Comparison of ENCODE assay signal across 9 mouse cellular contexts in genomic region chr5:115191880-115192827, GRCm38 (mm10). TPM values are rescaled to one million over a fixed set of nuclear protein-coding genes. Genes with fewer than 3 reads are reported as not detected.
DNase-seq lines count a peak whose midpoint lies in the region; ATAC-seq lines count a peak whose summit lies in the region.
"Had no signal": no experiment of that assay in that cellular context is flagged by ENCODE, and none has a peak within 500 bp of the region (broad histone marks: within the 10 kb centered on the region; RNA-seq: fewer than 3 reads in every experiment).

No protein-coding gene starts in this region.

- H3K4me1 ChIP-seq in kidney, embryonic 15.5 days: peaks cover 39% of the 10 kb centered on the region
- H3K4me1 ChIP-seq in forebrain, embryonic 12.5 days: peaks cover 36% of the 10 kb centered on the region
- H3K4me1 ChIP-seq in midbrain, embryonic 14.5 days (ENCODE audit: control insufficient read depth, insufficient read depth, low read length): peaks cover 17% of the 10 kb centered on the region
- H3K4me1 ChIP-seq in liver, embryonic 12.5 days: peaks cover 24% of the 10 kb centered on the region
- peaks cover 15% of the 10 kb centered on the region for H3K4me1 ChIP-seq in liver, embryonic 11.5 days (replicated peaks; ENCODE audit: control insufficient read depth, insufficient read depth, low read length)

- 11% methylated on average over 29 of the region's 29 CpGs for WGBS in kidney, embryonic 15.5 days
- WGBS in forebrain, embryonic 12.5 days: 8% methylated on average over 29 of the region's 29 CpGs
- 8% methylated on average over 29 of the region's 29 CpGs for WGBS in midbrain, embryonic 14.5 days
- 13% methylated on average over 29 of the region's 29 CpGs for WGBS in liver, embryonic 12.5 days (ENCODE audit: insufficient replicate concordance)
- 12% methylated on average over 29 of the region's 29 CpGs for WGBS in liver, embryonic 11.5 days

- DNase-seq in kidney, adult 11 months: no peak
- peak; percentile 76 to 77 for DNase-seq in cerebellum, postnatal 10 days
- peak; percentile 67 for DNase-seq in midbrain, embryonic 14.5 days
- no peak for DNase-seq in thymus, adult 18-20 months
- no peak for DNase-seq in liver, embryonic 11.5 days (ENCODE audit: low spot score)

- no peaks in the 10 kb centered on the region for H3K9me3 ChIP-seq in kidney, embryonic 15.5 days (replicated peaks)
- no peaks in the 10 kb centered on the region for H3K9me3 ChIP-seq in forebrain, embryonic 12.5 days
- H3K9me3 ChIP-seq in midbrain, embryonic 14.5 days (ENCODE audit: control insufficient read depth, low read length): no peaks in the 10 kb centered on the region
- H3K9me3 ChIP-seq in liver, embryonic 12.5 days (replicated peaks): no peaks in the 10 kb centered on the region
- no peaks in the 10 kb centered on the region for H3K9me3 ChIP-seq in liver, embryonic 11.5 days (ENCODE audit: control insufficient read depth, low read length)

- H3K4me2 ChIP-seq in kidney, embryonic 15.5 days: peak overlapping the region; percentile 100
- peak overlapping the region; percentile 100 for H3K4me2 ChIP-seq in forebrain, embryonic 12.5 days
- peak overlapping the region; percentile 99 for H3K4me2 ChIP-seq in midbrain, embryonic 14.5 days (ENCODE audit: low read length)
- H3K4me2 ChIP-seq in liver, embryonic 12.5 days: no peak overlapping the region
- H3K4me2 ChIP-seq in liver, embryonic 11.5 days: no peak overlapping the region

- H3K9ac ChIP-seq in kidney, embryonic 15.5 days: no peak overlapping the region
- H3K9ac ChIP-seq in forebrain, embryonic 12.5 days: peak overlapping the region; percentile 40; the same call in 1 of the 2 replicates
- peak overlapping the region; percentile 23; the same call in 1 of the 2 replicates for H3K9ac ChIP-seq in midbrain, embryonic 14.5 days (replicated peaks; ENCODE audit: low read length)
- no peak overlapping the region for H3K9ac ChIP-seq in liver, embryonic 12.5 days
- no peak overlapping the region for H3K9ac ChIP-seq in liver, embryonic 11.5 days (ENCODE audit: low read depth, low read length)

- peak overlapping the region; percentile 62; the same call in 1 of the 2 replicates for H3K4me3 ChIP-seq in kidney, embryonic 15.5 days (replicated peaks)
- peak overlapping the region; percentile 71 for H3K4me3 ChIP-seq in forebrain, embryonic 12.5 days (replicated peaks)
- H3K4me3 ChIP-seq in midbrain, embryonic 14.5 days (replicated peaks; ENCODE audit: low read depth, low read length): no peak overlapping the region
- no peak overlapping the region for H3K4me3 ChIP-seq in liver, embryonic 12.5 days
- H3K4me3 ChIP-seq in liver, embryonic 11.5 days (ENCODE audit: low read depth, low read length): no peak overlapping the region; the same call in 1 of the 2 replicates

- ATAC-seq in kidney, embryonic 15.5 days (replicated peaks; ENCODE audit: low FRiP score): no peak
- ATAC-seq in forebrain, embryonic 12.5 days (ENCODE audit: low FRiP score): no peak
- ATAC-seq in midbrain, embryonic 14.5 days (ENCODE audit: low FRiP score, low TSS enrichment): no peak
- no peak for ATAC-seq in liver, embryonic 12.5 days
- no peak for ATAC-seq in liver, embryonic 11.5 days (replicated peaks; ENCODE audit: low FRiP score)

- H3K27ac ChIP-seq in kidney, embryonic 15.5 days: no peak overlapping the region
- no peak overlapping the region for H3K27ac ChIP-seq in forebrain, embryonic 12.5 days
- no peak overlapping the region for H3K27ac ChIP-seq in midbrain, embryonic 14.5 days (replicated peaks; ENCODE audit: low read depth, low read length)
- no peak overlapping the region for H3K27ac ChIP-seq in liver, embryonic 12.5 days
- no peak overlapping the region for H3K27ac ChIP-seq in liver, embryonic 11.5 days (ENCODE audit: low read depth, low read length)
- H3K27ac ChIP-seq: macrophage had no signal

- H3K36me3 ChIP-seq in kidney, embryonic 15.5 days: no peaks in the 10 kb centered on the region
- H3K36me3 ChIP-seq in forebrain, embryonic 12.5 days (replicated peaks): no peaks in the 10 kb centered on the region
- H3K36me3 ChIP-seq in midbrain, embryonic 14.5 days (ENCODE audit: control insufficient read depth, insufficient read depth, low read length): no peaks in the 10 kb centered on the region
- H3K36me3 ChIP-seq in liver, embryonic 12.5 days: no peaks in the 10 kb centered on the region
- no peaks in the 10 kb centered on the region for H3K36me3 ChIP-seq in liver, embryonic 11.5 days (ENCODE audit: control insufficient read depth, insufficient read depth, low read length)

- peaks cover 70% of the 10 kb centered on the region for H3K27me3 ChIP-seq in kidney, embryonic 15.5 days
- H3K27me3 ChIP-seq in forebrain, embryonic 12.5 days: peaks cover 76% of the 10 kb centered on the region
- H3K27me3 ChIP-seq in midbrain, embryonic 14.5 days (ENCODE audit: control insufficient read depth, insufficient read depth, low read length): peaks cover 55% of the 10 kb centered on the region
- H3K27me3 ChIP-seq in liver, embryonic 12.5 days (replicated peaks): peaks cover 98% of the 10 kb centered on the region
- peaks cover 71% of the 10 kb centered on the region for H3K27me3 ChIP-seq in liver, embryonic 11.5 days (replicated peaks; ENCODE audit: control insufficient read depth, insufficient read depth, low read length)

RNA-seq across cellular contexts. Expression of gene Cabp1, which starts 2.0 kb away (rescaled TPM):
- polyA plus RNA-seq in kidney, embryonic 15.5 days (2015; fragmentation: Nextera tagmentation; extraction: Ambion mirVana): 1.7 TPM in 2 replicates
- polyA plus RNA-seq in forebrain, embryonic 12.5 days (2016; fragmentation: Nextera tagmentation; extraction: Ambion mirVana): 6.0 and 6.1 TPM in 2 replicates
- 6.6 and 6.9 TPM in 2 replicates for polyA plus RNA-seq in midbrain, embryonic 14.5 days (2014; fragmentation: Nextera tagmentation; extraction: Ambion mirVana)
- 0.20 and 0.36 TPM in 2 replicates for polyA plus RNA-seq in liver, embryonic 12.5 days (2016; fragmentation: Nextera tagmentation; extraction: Ambion mirVana)
- polyA plus RNA-seq in liver, embryonic 11.5 days (2014; fragmentation: Nextera tagmentation; extraction: Ambion mirVana): 0.89 and 1.4 TPM in 2 replicates
- polyA plus RNA-seq: macrophage had no signal

RNA-seq across cellular contexts. Expression of gene Mlec, which starts 34.2 kb away (rescaled TPM):
- 84.7 and 97.3 TPM in 2 replicates for polyA plus RNA-seq in kidney, embryonic 15.5 days (2015; fragmentation: Nextera tagmentation; extraction: Ambion mirVana)
- 50.3 and 50.8 TPM in 2 replicates for polyA plus RNA-seq in forebrain, embryonic 12.5 days (2016; fragmentation: Nextera tagmentation; extraction: Ambion mirVana)
- 14.6 and 18.6 TPM in 2 replicates for polyA plus RNA-seq in midbrain, embryonic 14.5 days (2014; fragmentation: Nextera tagmentation; extraction: Ambion mirVana)
- 46.8 and 49.2 TPM in 2 replicates for polyA plus RNA-seq in liver, embryonic 12.5 days (2016; fragmentation: Nextera tagmentation; extraction: Ambion mirVana)
- polyA plus RNA-seq in liver, embryonic 11.5 days (2014; fragmentation: Nextera tagmentation; extraction: Ambion mirVana): 56.2 and 59.5 TPM in 2 replicates

RNA-seq across cellular contexts. Expression of gene Pop5, which starts 43.5 kb away (rescaled TPM):
- 114 and 123 TPM in 2 replicates for polyA plus RNA-seq in kidney, embryonic 15.5 days (2015; fragmentation: Nextera tagmentation; extraction: Ambion mirVana)
- polyA plus RNA-seq in forebrain, embryonic 12.5 days (2016; fragmentation: Nextera tagmentation; extraction: Ambion mirVana): 90.5 and 97.1 TPM in 2 replicates
- 95.6 and 106 TPM in 2 replicates for polyA plus RNA-seq in midbrain, embryonic 14.5 days (2014; fragmentation: Nextera tagmentation; extraction: Ambion mirVana)
- polyA plus RNA-seq in liver, embryonic 12.5 days (2016; fragmentation: Nextera tagmentation; extraction: Ambion mirVana): 140 and 143 TPM in 2 replicates
- 171 and 181 TPM in 2 replicates for polyA plus RNA-seq in liver, embryonic 11.5 days (2014; fragmentation: Nextera tagmentation; extraction: Ambion mirVana)

RNA-seq across cellular contexts. Expression of gene Unc119b, which starts 57.4 kb away (rescaled TPM):
- polyA plus RNA-seq in kidney, embryonic 15.5 days (2015; fragmentation: Nextera tagmentation; extraction: Ambion mirVana): 43.7 and 48.1 TPM in 2 replicates
- 68.6 and 69.8 TPM in 2 replicates for polyA plus RNA-seq in forebrain, embryonic 12.5 days (2016; fragmentation: Nextera tagmentation; extraction: Ambion mirVana)
- polyA plus RNA-seq in midbrain, embryonic 14.5 days (2014; fragmentation: Nextera tagmentation; extraction: Ambion mirVana): 29.1 and 37.2 TPM in 2 replicates
- 16.1 and 17.6 TPM in 2 replicates for polyA plus RNA-seq in liver, embryonic 12.5 days (2016; fragmentation: Nextera tagmentation; extraction: Ambion mirVana)
- 26.8 and 27.3 TPM in 2 replicates for polyA plus RNA-seq in liver, embryonic 11.5 days (2014; fragmentation: Nextera tagmentation; extraction: Ambion mirVana)

Comparison
In these comparisons a context has a peak if more than half of its experiments do, and no peak if none do; other contexts are left out.
1. H3K4me2 ChIP-seq: peak in kidney, embryonic 15.5 days (single experiment), forebrain, embryonic 12.5 days (single experiment) and midbrain, embryonic 14.5 days (single experiment); none in liver, embryonic 12.5 days (single experiment) and liver, embryonic 11.5 days (single experiment).
2. H3K4me3 ChIP-seq: peak in kidney, embryonic 15.5 days (single experiment) and forebrain, embryonic 12.5 days (single experiment); none in midbrain, embryonic 14.5 days (single experiment), liver, embryonic 12.5 days (single experiment) and liver, embryonic 11.5 days (single experiment).
3. H3K9ac ChIP-seq: peak in forebrain, embryonic 12.5 days (single experiment) and midbrain, embryonic 14.5 days (single experiment); none in kidney, embryonic 15.5 days (single experiment), liver, embryonic 12.5 days (single experiment) and liver, embryonic 11.5 days (single experiment).
4. DNase-seq: peak in cerebellum, postnatal 10 days (2 of 2) and midbrain, embryonic 14.5 days (single experiment); none in kidney, adult 11 months (single experiment), thymus, adult 18-20 months (0 of 2) and liver, embryonic 11.5 days (single experiment).